Mouse (Mus musculus): Measurements from ENCODE around the gene Trim71. TPM values are rescaled to one million over a fixed set of nuclear protein-coding genes. Genes with fewer than 3 reads are reported as not detected.
A peak's percentile ranks its signal among the peaks of the same experiment; 100 is the strongest.

Trim71 gene
- polyA plus RNA-seq, 1 experiment = 0.01 TPM

GRCm38 (mm10) chr9:114601096-114601495 is 36.9 kb upstream of the Trim71 start:
- H3K4me3 ChIP-seq (ENCODE audit: insufficient read depth, poor library complexity, severe bottlenecking) = no peak overlapping the region
- H3ac ChIP-seq (ENCODE audit: control insufficient read depth, insufficient read length, low read depth) = no peak overlapping the region
- peaks cover 34% of the 10 kb centered on the region for H3K36me3 ChIP-seq (ENCODE audit: control insufficient read depth, insufficient read depth)
- no peaks in the 10 kb centered on the region for H3K79me2 ChIP-seq (ENCODE audit: control insufficient read depth, insufficient read depth)
- no peaks in the 10 kb centered on the region for H3K27me3 ChIP-seq (ENCODE audit: control insufficient read depth, insufficient read depth, insufficient read length)
- TF ChIP-seq USF1 (IDR thresholded peaks at IDR 0.05; ENCODE audit: low read depth) (no peak), MYOD1 (IDR thresholded peaks at IDR 0.05; ENCODE audit: control insufficient read depth, insufficient read length, low read depth) (no peak), CEBPB (IDR thresholded peaks at IDR 0.05; ENCODE audit: low read depth) (no peak), MYOG (IDR thresholded peaks at IDR 0.05; ENCODE audit: control insufficient read depth, extremely low read depth, insufficient read length) (no peak), MAX (IDR thresholded peaks at IDR 0.05) (no peak), CTCF (IDR thresholded peaks at IDR 0.05; ENCODE audit: control insufficient read depth, insufficient read depth, insufficient read length) (no peak), FOSL1 (IDR thresholded peaks at IDR 0.05; ENCODE audit: insufficient read depth, low read length, poor library complexity, severe bottlenecking) (no peak)
- H3K79me3 ChIP-seq (ENCODE audit: low read depth) = no peaks in the 10 kb centered on the region

- H3K36me3 ChIP-seq (ENCODE audit: control insufficient read depth, insufficient read depth) = peaks cover 19% of the 10 kb centered on the region
- TF ChIP-seq MAX (IDR thresholded peaks at IDR 0.05) = no peak
- TF ChIP-seq FOSL1 (IDR thresholded peaks at IDR 0.05; ENCODE audit: insufficient read depth, low read length, poor library complexity, severe bottlenecking) = no peak
- TF ChIP-seq USF1 (IDR thresholded peaks at IDR 0.05; ENCODE audit: low read depth) = no peak
- TF ChIP-seq MYOG (IDR thresholded peaks at IDR 0.05; ENCODE audit: control insufficient read depth, extremely low read depth, insufficient read length) = no peak
- TF ChIP-seq CEBPB (IDR thresholded peaks at IDR 0.05; ENCODE audit: low read depth) = no peak
- no peak for TF ChIP-seq CTCF (IDR thresholded peaks at IDR 0.05; ENCODE audit: control insufficient read depth, insufficient read depth, insufficient read length)
- TF ChIP-seq MYOD1 (IDR thresholded peaks at IDR 0.05; ENCODE audit: control insufficient read depth, insufficient read length, low read depth) = no peak
- H3K4me3 ChIP-seq (ENCODE audit: insufficient read depth, poor library complexity, severe bottlenecking) = no peak overlapping the region
- no peak overlapping the region for H3ac ChIP-seq (ENCODE audit: control insufficient read depth, insufficient read length, low read depth)
- H3K79me2 ChIP-seq (ENCODE audit: control insufficient read depth, insufficient read depth) = no peaks in the 10 kb centered on the region
- H3K79me3 ChIP-seq (ENCODE audit: low read depth) = no peaks in the 10 kb centered on the region
- H3K27me3 ChIP-seq (ENCODE audit: control insufficient read depth, insufficient read depth, insufficient read length) = no peaks in the 10 kb centered on the region
Observed at GRCm38 (mm10) chr9:114585017-114585345, 20.8 kb upstream of the Trim71 start.

- Histone ChIP-seq H3ac (ENCODE audit: control insufficient read depth, insufficient read length, low read depth) (no peak overlapping the region), H3K79me3 (ENCODE audit: low read depth) (no peaks in the 10 kb centered on the region), H3K4me3 (ENCODE audit: insufficient read depth, poor library complexity, severe bottlenecking) (no peak overlapping the region), H3K36me3 (ENCODE audit: control insufficient read depth, insufficient read depth) (peaks cover 15% of the 10 kb centered on the region), H3K79me2 (ENCODE audit: control insufficient read depth, insufficient read depth) (no peaks in the 10 kb centered on the region), H3K27me3 (ENCODE audit: control insufficient read depth, insufficient read depth, insufficient read length) (no peaks in the 10 kb centered on the region)
- TF ChIP-seq MAX (IDR thresholded peaks at IDR 0.05) (no peak), CTCF (IDR thresholded peaks at IDR 0.05; ENCODE audit: control insufficient read depth, insufficient read depth, insufficient read length) (no peak), FOSL1 (IDR thresholded peaks at IDR 0.05; ENCODE audit: insufficient read depth, low read length, poor library complexity, severe bottlenecking) (no peak)
Observed at GRCm38 (mm10) chr9:114584183-114585016, 20.2 kb upstream of the Trim71 start.

GRCm38 (mm10) chr9:114583812-114584182 is 19.6 kb upstream of the Trim71 start:
- Histone ChIP-seq H3K27me3 (ENCODE audit: control insufficient read depth, insufficient read depth, insufficient read length) (no peaks in the 10 kb centered on the region), H3K79me2 (ENCODE audit: control insufficient read depth, insufficient read depth) (no peaks in the 10 kb centered on the region), H3ac (ENCODE audit: control insufficient read depth, insufficient read length, low read depth) (no peak overlapping the region), H3K79me3 (ENCODE audit: low read depth) (no peaks in the 10 kb centered on the region), H3K4me3 (ENCODE audit: insufficient read depth, poor library complexity, severe bottlenecking) (no peak overlapping the region), H3K36me3 (ENCODE audit: control insufficient read depth, insufficient read depth) (peaks cover 10% of the 10 kb centered on the region)
- TF ChIP-seq CTCF (IDR thresholded peaks at IDR 0.05; ENCODE audit: control insufficient read depth, insufficient read depth, insufficient read length) = peak; percentile 72
- TF ChIP-seq FOSL1 (IDR thresholded peaks at IDR 0.05; ENCODE audit: insufficient read depth, low read length, poor library complexity, severe bottlenecking) = no peak

GRCm38 (mm10) chr9:114578646-114579045 is 14.5 kb upstream of the Trim71 start:
- no peaks in the 10 kb centered on the region for H3K36me3 ChIP-seq (ENCODE audit: control insufficient read depth, insufficient read depth)
- no peak for TF ChIP-seq MYOD1 (IDR thresholded peaks at IDR 0.05; ENCODE audit: control insufficient read depth, insufficient read length, low read depth)
- TF ChIP-seq USF1 (IDR thresholded peaks at IDR 0.05; ENCODE audit: low read depth) = no peak
- no peak for TF ChIP-seq FOSL1 (IDR thresholded peaks at IDR 0.05; ENCODE audit: insufficient read depth, low read length, poor library complexity, severe bottlenecking)
- no peak for TF ChIP-seq CEBPB (IDR thresholded peaks at IDR 0.05; ENCODE audit: low read depth)
- TF ChIP-seq MAX (IDR thresholded peaks at IDR 0.05) = no peak
- no peak for TF ChIP-seq CTCF (IDR thresholded peaks at IDR 0.05; ENCODE audit: control insufficient read depth, insufficient read depth, insufficient read length)
- no peak for TF ChIP-seq MYOG (IDR thresholded peaks at IDR 0.05; ENCODE audit: control insufficient read depth, extremely low read depth, insufficient read length)
- no peaks in the 10 kb centered on the region for H3K27me3 ChIP-seq (ENCODE audit: control insufficient read depth, insufficient read depth, insufficient read length)
- no peaks in the 10 kb centered on the region for H3K79me3 ChIP-seq (ENCODE audit: low read depth)
- no peak overlapping the region for H3K4me3 ChIP-seq (ENCODE audit: insufficient read depth, poor library complexity, severe bottlenecking)
- no peaks in the 10 kb centered on the region for H3K79me2 ChIP-seq (ENCODE audit: control insufficient read depth, insufficient read depth)
- H3ac ChIP-seq (ENCODE audit: control insufficient read depth, insufficient read length, low read depth) = no peak overlapping the region

GRCm38 (mm10) chr9:114576001-114576400 is 11.8 kb upstream of the Trim71 start:
- Histone ChIP-seq H3K36me3 (ENCODE audit: control insufficient read depth, insufficient read depth) (no peaks in the 10 kb centered on the region), H3K79me2 (ENCODE audit: control insufficient read depth, insufficient read depth) (no peaks in the 10 kb centered on the region), H3K4me3 (ENCODE audit: insufficient read depth, poor library complexity, severe bottlenecking) (no peak overlapping the region), H3ac (ENCODE audit: control insufficient read depth, insufficient read length, low read depth) (no peak overlapping the region), H3K27me3 (ENCODE audit: control insufficient read depth, insufficient read depth, insufficient read length) (no peaks in the 10 kb centered on the region), H3K79me3 (ENCODE audit: low read depth) (no peaks in the 10 kb centered on the region)
- TF ChIP-seq USF1 (IDR thresholded peaks at IDR 0.05; ENCODE audit: low read depth) (no peak), CTCF (IDR thresholded peaks at IDR 0.05; ENCODE audit: control insufficient read depth, insufficient read depth, insufficient read length) (no peak), FOSL1 (IDR thresholded peaks at IDR 0.05; ENCODE audit: insufficient read depth, low read length, poor library complexity, severe bottlenecking) (no peak), CEBPB (IDR thresholded peaks at IDR 0.05; ENCODE audit: low read depth) (no peak), MYOG (IDR thresholded peaks at IDR 0.05; ENCODE audit: control insufficient read depth, extremely low read depth, insufficient read length) (no peak), MYOD1 (IDR thresholded peaks at IDR 0.05; ENCODE audit: control insufficient read depth, insufficient read length, low read depth) (no peak), MAX (IDR thresholded peaks at IDR 0.05) (no peak)
